Mouse (Mus musculus) neural tube, embryonic 10.5 days (tissue): ENCODE measurements around the gene Fzd2.
"Not testable (repeated sequence)": the region's sequence is repeated elsewhere in the genome, so short reads cannot be mapped to it uniquely, and the experiment has no call there.

Experiments
- DNase-seq: peaks from one replicate; pipeline ENCODE4 v3.0.0-alpha.2; 2017; ENCODE audit warnings: low spot score; ENCODE audit errors: extremely low spot score

The Fzd2 gene

DNA sequence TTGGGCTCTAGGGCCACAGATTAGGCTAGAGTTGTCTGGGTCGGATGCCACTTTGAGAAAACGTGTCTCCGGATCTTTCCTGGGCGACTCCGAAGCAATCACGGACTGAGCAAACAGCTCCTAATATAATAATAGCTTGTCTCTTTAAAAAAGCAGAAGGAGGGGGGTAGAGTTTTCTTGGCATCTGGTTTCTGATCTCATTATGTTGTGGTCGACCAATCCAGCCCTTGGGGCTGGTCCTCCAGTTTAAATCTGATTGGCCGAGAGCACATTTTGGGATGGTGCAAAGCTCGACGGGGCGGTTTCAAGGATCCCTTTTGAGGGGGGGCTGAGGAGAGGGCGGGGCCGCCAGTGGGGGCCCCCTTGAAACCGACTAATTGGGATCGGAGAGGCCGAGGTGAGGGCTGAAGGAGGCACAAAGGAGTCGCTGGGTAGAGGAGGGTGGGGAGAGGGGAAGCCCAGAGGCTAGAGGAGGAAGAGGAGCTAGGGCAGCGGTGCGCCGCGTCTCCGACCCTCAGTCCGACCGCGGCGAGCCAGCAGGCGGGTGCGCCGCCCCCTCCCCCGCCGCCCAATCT lies at the start of gene Fzd2:
TSS of gene Fzd2 (plus strand) at position 387 of the 575 bp plus-strand sequence.
- DNase-seq = peak; percentile 100

GRCm38 (mm10) chr11:102555400-102556030 lies 48.7 kb upstream of the Fzd2 start:
- no peak for DNase-seq

DNA sequence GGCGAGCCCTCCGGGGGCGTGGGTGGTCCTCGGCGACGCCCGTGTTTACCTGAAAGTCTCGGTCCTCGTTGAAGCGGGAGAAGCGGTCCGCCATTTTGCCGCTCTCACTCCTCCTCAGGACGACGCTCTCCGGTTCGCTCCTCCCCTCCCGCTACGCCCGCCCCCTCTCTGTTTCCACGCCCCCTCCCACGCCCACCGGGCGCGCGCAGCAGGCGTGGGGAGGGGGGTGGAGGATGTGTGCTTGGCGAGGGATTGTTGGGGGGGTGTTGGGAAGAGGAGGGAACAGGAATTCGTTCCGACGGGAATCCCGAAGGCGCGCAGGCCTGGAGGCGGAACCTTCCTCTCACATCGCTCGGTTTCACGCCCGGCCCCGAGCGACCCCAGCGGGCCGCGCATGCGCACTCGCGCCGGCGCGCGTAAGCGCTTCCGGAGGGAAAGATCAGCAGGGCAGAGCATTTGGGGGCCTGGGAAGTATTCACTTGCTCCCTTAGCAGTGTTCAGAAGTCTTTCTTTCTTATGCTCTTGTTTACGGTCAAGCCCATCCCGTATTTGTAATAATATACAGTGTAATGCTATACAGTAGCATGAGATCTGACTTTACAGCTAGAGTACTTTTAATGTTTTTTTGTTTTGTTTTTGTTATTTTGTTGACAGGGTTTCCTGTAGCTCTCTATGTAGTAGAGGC lies 48.0 kb upstream of the Fzd2 start, which contains the start of gene Gpatch8:
TSS of gene Gpatch8 (minus strand) at position 362 of the 685 bp plus-strand sequence.
- DNase-seq = peak; percentile 97

DNA sequence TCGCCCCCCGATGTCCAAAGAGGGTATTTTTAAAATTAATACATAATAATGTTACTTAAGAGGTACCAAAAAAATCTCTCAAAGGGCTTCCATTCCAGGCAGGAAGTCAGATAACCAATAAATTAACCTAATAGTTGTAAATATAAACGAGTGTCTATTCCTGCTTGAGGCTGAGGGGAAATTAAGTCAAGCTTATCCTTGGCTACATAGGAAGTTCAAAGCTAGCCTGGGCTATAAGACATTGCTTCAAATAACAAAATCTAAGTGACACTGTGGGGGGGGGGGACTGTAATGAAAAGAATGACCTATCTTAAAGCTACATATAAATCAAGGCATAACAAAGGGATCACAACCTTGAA lies 47.5 kb upstream of the Fzd2 start:
- no peak for DNase-seq

DNA sequence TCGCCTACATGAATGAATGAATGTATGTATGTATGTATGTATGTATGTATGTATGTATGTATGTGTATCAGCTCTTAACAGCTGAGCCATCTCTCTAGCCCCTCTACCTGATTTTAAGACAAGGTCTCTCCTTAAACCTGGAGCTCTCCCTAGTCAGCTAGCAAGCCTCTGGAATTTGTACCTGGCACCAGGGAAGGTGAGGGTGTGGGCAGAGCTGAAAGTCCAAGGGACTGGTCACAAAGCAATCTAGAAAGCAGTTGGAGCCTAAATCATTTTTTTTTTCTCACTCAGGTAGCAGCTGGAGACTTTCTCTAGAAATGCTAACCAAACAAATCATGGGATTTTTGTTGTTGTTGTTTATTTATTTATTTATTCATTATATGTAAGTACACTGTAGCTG lies 46.8 kb upstream of the Fzd2 start:
- no peak for DNase-seq

GRCm38 (mm10) chr11:102558704-102559103 lies 45.5 kb upstream of the Fzd2 start:
- no peak for DNase-seq

GRCm38 (mm10) chr11:102564952-102565671 lies 39.1 kb upstream of the Fzd2 start:
- not testable (repeated sequence) for DNase-seq

- DNase-seq = no peak
These were observed 38.5 kb upstream of the Fzd2 start for GRCm38 (mm10) chr11:102565741-102566140.

- DNase-seq = no peak
These were observed 37.9 kb upstream of the Fzd2 start for GRCm38 (mm10) chr11:102566290-102566689.

- DNase-seq = no peak
These were observed 37.0 kb upstream of the Fzd2 start for GRCm38 (mm10) chr11:102567157-102567556.

DNA sequence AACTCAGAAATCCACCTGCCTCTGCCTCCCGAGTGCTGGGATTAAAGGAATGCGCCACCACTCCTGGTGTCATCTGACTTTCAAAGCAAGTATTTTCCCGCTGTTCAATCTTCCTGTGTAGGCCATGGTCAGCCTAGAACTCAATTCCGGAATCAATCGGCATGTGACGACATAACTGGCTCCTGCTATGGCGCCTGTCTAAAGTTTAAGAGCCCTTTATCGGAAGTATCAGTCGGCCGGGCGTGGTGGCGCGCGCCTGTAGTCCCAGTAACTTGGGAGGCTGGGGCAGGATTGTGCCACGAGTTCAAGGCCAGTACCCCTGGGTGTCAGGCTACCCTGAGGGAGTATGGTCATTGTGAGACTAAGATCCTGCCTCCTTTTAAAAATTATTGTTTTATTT lies 36.5 kb upstream of the Fzd2 start:
- no peak for DNase-seq

GRCm38 (mm10) chr11:102568191-102568590 lies 36.0 kb upstream of the Fzd2 start:
- no peak for DNase-seq

- no peak for DNase-seq
These were observed 35.3 kb upstream of the Fzd2 start for GRCm38 (mm10) chr11:102568756-102569377.

DNA sequence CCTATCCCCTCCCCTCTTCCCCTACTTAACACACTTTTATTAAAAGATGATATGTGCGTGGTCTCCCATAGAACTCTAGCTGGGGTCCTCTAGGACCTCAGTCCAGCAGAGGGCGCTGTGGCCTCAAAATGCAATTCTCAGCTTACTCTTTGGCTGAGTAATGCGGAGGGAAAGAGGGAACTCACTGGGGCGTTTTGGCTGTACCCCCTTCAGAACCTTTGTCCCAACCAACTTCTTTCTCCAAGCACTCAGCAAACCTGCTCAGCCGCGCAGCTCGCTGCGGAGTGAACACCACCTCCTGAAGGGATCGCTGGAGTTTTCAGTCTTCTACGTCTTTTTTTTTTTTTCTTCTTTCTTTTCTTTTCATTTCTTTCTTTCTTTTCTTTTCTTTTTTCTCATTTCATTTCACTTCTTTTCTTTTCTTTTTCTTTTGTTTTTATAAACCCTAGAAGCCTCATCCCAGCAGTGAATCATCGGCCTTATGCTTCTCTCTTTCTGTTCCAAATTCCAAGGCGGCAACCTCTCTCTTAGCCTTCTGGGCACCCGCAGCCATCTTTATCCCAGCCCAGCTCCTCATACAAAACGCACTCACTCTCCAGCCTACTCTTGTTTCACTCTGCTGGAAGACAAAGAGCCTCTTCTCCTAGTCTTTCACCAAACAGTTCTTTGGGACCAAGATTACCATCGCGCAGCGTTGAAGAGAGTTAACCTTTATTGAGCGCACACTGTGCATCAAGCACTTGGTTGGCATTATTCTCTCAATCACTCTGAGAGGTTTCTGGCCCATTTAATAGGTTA lies 31.1 kb upstream of the Fzd2 start:
- DNase-seq = peak; percentile 96

DNA sequence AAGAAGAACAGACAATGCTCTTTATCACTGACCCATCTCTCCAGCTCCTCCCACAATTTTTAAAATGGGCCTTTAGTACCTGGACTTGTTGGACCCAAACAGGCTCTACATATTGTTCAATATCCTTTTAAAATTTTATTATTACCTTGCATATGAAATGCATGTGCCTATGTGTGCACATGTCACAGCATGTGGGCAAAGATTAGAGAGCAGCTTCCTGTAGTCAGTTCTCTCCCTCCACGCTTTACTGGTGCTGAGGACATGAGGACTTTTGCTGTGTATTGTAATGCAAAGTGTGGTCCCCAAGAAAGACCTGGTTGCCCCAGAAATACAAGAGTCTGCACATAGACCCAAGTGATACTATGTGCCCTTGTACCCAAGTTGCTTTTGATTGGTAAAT lies 29.2 kb upstream of the Fzd2 start:
- no peak for DNase-seq

- no peak for DNase-seq
These were observed 28.0 kb upstream of the Fzd2 start for GRCm38 (mm10) chr11:102576050-102576754.

DNA sequence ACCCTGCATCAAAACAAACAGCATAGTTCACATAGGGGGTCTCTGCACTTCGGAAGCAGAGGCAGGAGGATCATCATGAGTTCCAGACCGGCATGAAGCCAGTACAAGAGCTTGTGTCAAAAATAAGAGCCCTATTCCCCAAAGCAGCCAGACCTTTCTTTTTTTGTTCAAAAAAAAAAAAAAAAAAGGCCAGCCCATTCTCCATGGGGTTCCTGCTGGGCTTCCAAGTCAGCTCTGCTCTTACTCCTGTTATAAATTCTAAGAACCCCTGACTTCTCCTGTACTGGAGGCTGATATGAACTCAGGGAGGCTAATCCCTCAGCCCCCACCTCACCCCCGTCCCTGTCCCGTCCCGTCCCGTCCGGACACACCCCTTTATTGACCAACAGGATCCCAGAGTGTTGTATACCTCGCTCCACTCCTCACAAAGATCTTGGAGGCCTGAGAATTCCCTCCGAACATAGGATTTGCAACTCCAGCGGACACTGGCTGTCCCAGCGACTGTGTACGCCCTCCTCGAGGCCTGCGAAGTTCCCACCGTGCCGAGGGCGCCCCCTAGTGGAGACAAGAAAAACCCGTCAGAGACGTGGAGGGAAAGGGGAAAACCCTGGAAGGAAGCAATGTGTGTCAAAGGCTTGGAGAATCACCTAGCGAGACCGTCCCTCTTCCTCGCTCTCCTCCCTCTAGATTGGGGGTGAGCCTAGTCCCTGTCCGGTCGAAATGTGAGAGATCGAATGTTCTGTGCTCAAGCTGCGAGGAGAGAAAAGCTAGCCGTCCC lies 25.7 kb upstream of the Fzd2 start:
- peak; percentile 91 for DNase-seq

DNA sequence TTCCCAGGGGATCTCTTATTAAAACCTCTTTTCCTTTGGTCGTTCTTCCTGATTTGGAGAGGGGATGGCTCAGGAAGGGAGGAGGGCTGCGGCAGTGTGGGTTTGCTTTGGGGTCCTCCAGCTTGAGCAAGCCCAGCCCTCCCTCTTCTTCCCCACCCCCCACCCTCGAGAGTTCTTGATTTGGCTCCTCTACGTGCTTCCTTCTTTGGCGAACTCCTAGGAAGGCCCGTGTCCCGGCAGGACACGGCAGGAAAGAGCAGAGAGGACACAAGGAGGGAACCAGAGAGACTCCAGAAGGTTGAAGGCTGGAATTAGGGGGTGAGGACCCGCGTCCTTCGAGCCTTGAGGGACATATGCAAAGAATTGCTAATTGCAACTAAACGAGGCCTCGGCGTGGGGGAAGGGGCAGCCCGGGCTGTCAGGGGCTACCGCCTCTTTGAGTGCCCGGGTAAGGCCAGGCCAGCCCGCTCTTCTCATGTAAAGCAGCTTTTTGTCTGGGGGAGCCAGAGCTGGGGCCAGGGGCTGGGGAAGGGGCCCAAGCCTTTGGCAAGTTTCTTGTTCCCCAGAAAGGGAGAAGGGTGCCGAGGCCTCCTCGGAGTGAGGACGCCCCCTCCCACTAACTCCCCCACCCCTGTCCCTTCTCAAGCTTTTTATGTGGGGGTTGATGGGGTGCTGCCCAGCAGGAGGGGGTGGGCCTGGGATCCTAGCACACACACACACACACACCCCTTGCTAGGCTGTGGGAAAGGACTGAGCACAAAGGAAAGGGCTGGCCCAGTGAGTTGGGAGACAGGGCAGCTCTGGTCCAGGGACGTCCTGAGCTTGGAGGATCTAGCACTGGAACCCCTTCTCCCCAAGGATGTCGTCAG lies 24.8 kb upstream of the Fzd2 start, which contains the start of gene Gm11627:
TSS of gene Gm11627 (minus strand) at position 297 of the 869 bp plus-strand sequence.
- DNase-seq = peak; percentile 76

- no peak for DNase-seq
These were observed 24.2 kb upstream of the Fzd2 start for GRCm38 (mm10) chr11:102580034-102580330.
